Mouse (Mus musculus) liver, adult 2 months (tissue): ENCODE data around the gene Elp5. TPM values are rescaled to one million over a fixed set of nuclear protein-coding genes. Genes with fewer than 3 reads are reported as not detected.
A peak's percentile ranks its signal among the peaks of the same experiment; 100 is the strongest.

Experiments used
- DNase-seq: peaks from one replicate; pipeline ENCODE4 v3.0.0-alpha.2; 2011; ENCODE audit warnings: low read depth, low spot score; ENCODE audit errors: extremely low read depth
- H3K27ac ChIP-seq: fragments of 200-500 bp; replicated peaks from 2 replicates; pipeline ENCODE4 v1.5.1; 2012; ENCODE audit warnings: low read depth, mild to moderate bottlenecking, control low read depth, inconsistent platforms, low read length; ENCODE audit not compliant: insufficient read depth
- H3K27me3 ChIP-seq: fragments of 200-500 bp; 2 replicates; pipeline ENCODE4 v1.6.1; 2012; ENCODE audit warnings: mild to moderate bottlenecking, moderate library complexity, low read length, inconsistent platforms; ENCODE audit not compliant: control insufficient read depth, insufficient read depth
- H3K36me3 ChIP-seq: fragments of 200-500 bp; 2 replicates; pipeline ENCODE4 v1.6.1; 2012; ENCODE audit warnings: low read length, inconsistent platforms; ENCODE audit not compliant: control insufficient read depth, insufficient read depth
- H3K4me1 ChIP-seq: fragments of 200-500 bp; 2 replicates; pipeline ENCODE4 v1.6.1; 2011; ENCODE audit warnings: low read length; ENCODE audit not compliant: control insufficient read depth, insufficient read depth
- H3K4me3 ChIP-seq: fragments of 200-500 bp; 2 replicates; pipeline ENCODE4 v1.5.1; 2011; ENCODE audit warnings: low read depth, mild to moderate bottlenecking, control low read depth, low read length, moderate library complexity; ENCODE audit not compliant: insufficient read depth
- H3K79me2 ChIP-seq: fragments of 200-500 bp; 2 replicates; pipeline ENCODE4 v1.6.1; 2012; ENCODE audit warnings: inconsistent platforms, mild to moderate bottlenecking, low read length, moderate library complexity; ENCODE audit not compliant: control insufficient read depth, insufficient read depth
- H3K9ac ChIP-seq: fragments of 200-500 bp; 2 replicates; pipeline ENCODE4 v1.6.1; 2012; ENCODE audit warnings: low read depth, mild to moderate bottlenecking, control low read depth, inconsistent platforms, low read length
- CTCF ChIP-seq: fragments of 200-500 bp; IDR thresholded peaks from 2 replicates; pipeline ENCODE4 v1.5.1; 2011; ENCODE audit warnings: low read depth, low read length, control low read depth
- POLR2A ChIP-seq: fragments of 200-500 bp; IDR thresholded peaks from 2 replicates; pipeline ENCODE4 v1.6.1; 2011; ENCODE audit warnings: low read length, control low read depth; ENCODE audit not compliant: insufficient read depth; ENCODE audit errors: extremely low read depth
- WGBS: fragments of 180-500 bp; shearing (Covaris S2); methylation state at CpG from one replicate; pipeline ENCODE4 v1.1.7; 2018; 5-methylcytosine and 5-hydroxymethylcytosine counted together
- polyA plus RNA-seq: library from polyadenylated mRNA; depleted of rRNA; stranded (reverse); fragments of >200 nt; gene quantifications from 2 replicates; pipeline ENCODE4 v1.2.3, GENCODE M21; 2012
- total RNA-seq: library from RNA; depleted of rRNA; stranded (reverse); fragments of >200 nt; gene quantifications from 2 replicates; pipeline ENCODE4 v1.2.3, GENCODE M21; 2014

The Elp5 gene
- total and polyA plus RNA-seq, 2 experiments = 19.5 to 30.8 TPM

GRCm38 (mm10) chr11:69966860-69967517, 15.3 kb downstream of the Elp5 start:
- 43% methylated on average over 17 of the region's 17 CpGs for WGBS
- Histone ChIP-seq H3K27me3 (peaks cover 12% of the 10 kb centered on the region), H3K9ac (no peak overlapping the region), H3K4me1 (0 out of 2 replicates have a peak, but pooled peaks cover 3% of the 10 kb centered on the region), H3K4me3 (peak overlapping the region; percentile 29; the same call in 1 of the 2 replicates), H3K79me2 (no peaks in the 10 kb centered on the region), H3K36me3 (peaks cover 5% of the 10 kb centered on the region; the same call in 1 of the 2 replicates), H3K27ac (no peak overlapping the region)
- no peak for DNase-seq
- TF ChIP-seq POLR2A = no peak

GRCm38 (mm10) chr11:69966006-69966859, 16.1 kb downstream of the Elp5 start:
- no peak for DNase-seq
- peaks cover 2% of the 10 kb centered on the region; the same call in 1 of the 2 replicates for H3K36me3 ChIP-seq
- TF ChIP-seq CTCF (no peak), POLR2A (no peak)
- H3K27me3 ChIP-seq = peaks cover 12% of the 10 kb centered on the region
- H3K79me2 ChIP-seq = no peaks in the 10 kb centered on the region
- no peak overlapping the region for H3K9ac ChIP-seq
- WGBS = 5% methylated on average over 59 of the region's 59 CpGs
- H3K4me1 ChIP-seq = 0 out of 2 replicates have a peak, but pooled peaks cover 3% of the 10 kb centered on the region
- peak overlapping the region; percentile 29; the same call in 1 of the 2 replicates for H3K4me3 ChIP-seq
- no peak overlapping the region for H3K27ac ChIP-seq

- peaks cover 12% of the 10 kb centered on the region for H3K27me3 ChIP-seq
- WGBS = 7% methylated on average over 49 of the region's 49 CpGs
- 0 out of 2 replicates have a peak, but pooled peaks cover 3% of the 10 kb centered on the region for H3K4me1 ChIP-seq
- H3K27ac ChIP-seq = no peak overlapping the region
- no peak overlapping the region for H3K9ac ChIP-seq
- TF ChIP-seq CTCF (no peak), POLR2A (no peak)
- peak overlapping the region; percentile 29; the same call in 1 of the 2 replicates for H3K4me3 ChIP-seq
- no peak for DNase-seq
- no peaks in the 10 kb centered on the region for H3K79me2 ChIP-seq
- H3K36me3 ChIP-seq = 0 out of 2 replicates have a peak, but pooled peaks cover 2% of the 10 kb centered on the region
Observed at GRCm38 (mm10) chr11:69965271-69966005, 16.9 kb downstream of the Elp5 start.

GRCm38 (mm10) chr11:69964650-69965270, 17.6 kb downstream of the Elp5 start, which contains the start of gene Cldn7:
TSS of gene Cldn7 (plus strand) at chr11:69964779.
- Histone ChIP-seq H3K27ac (no peak within 1 kb of the TSS), H3K36me3 (0 out of 2 replicates have a peak, but pooled peaks cover 2% of the 10 kb centered on the region), H3K27me3 (peaks cover 12% of the 10 kb centered on the region)

GRCm38 (mm10) chr11:69961841-69962240, 20.5 kb downstream of the Elp5 start:
- H3K4me3 ChIP-seq = no peak overlapping the region
- no peak overlapping the region for H3K9ac ChIP-seq
- no peaks in the 10 kb centered on the region for H3K36me3 ChIP-seq
- DNase-seq = no peak
- H3K27ac ChIP-seq = no peak overlapping the region
- peaks cover 12% of the 10 kb centered on the region for H3K27me3 ChIP-seq
- no peaks in the 10 kb centered on the region for H3K79me2 ChIP-seq
- 55% methylated on average over 5 of the region's 5 CpGs for WGBS
- TF ChIP-seq CTCF (no peak), POLR2A (no peak)
- 0 out of 2 replicates have a peak, but pooled peaks cover 2% of the 10 kb centered on the region for H3K4me1 ChIP-seq

More at GRCm38 (mm10) chr11:69964650-69965270, 17.6 kb downstream of the Elp5 start, which contains the start of gene Cldn7:
- 33% methylated on average over 24 of the region's 24 CpGs for whole genome bisulfite sequencing
- 0 out of 2 replicates have a peak, but pooled peaks cover 3% of the 10 kb centered on the region for H3K4me1 ChIP-seq
- TF ChIP-seq CTCF (no peak), POLR2A (no peak)
- peak within 1 kb of the TSS; percentile 12; the same call in 1 of the 2 replicates for H3K4me3 ChIP-seq
- H3K9ac ChIP-seq = no peak within 1 kb of the TSS
- DNase-seq = no peak
- H3K79me2 ChIP-seq = no peaks in the 10 kb centered on the region
